Mouse (Mus musculus): ENCODE data around the gene Jmjd8. TPM values are rescaled to one million over a fixed set of nuclear protein-coding genes. Genes with fewer than 3 reads are reported as not detected.

Jmjd8 gene
- total RNA-seq (2023) = 26.5 TPM

GRCm38 (mm10) chr17:25828712-25829557, at the start of gene Jmjd8:
Gene Jmjd8 (plus strand): TSS chr17:25828867.

GRCm38 (mm10) chr17:25785281-25785745, 43.4 kb upstream of the Jmjd8 start, which contains the start of gene Haghl:
Gene Haghl (minus strand): TSS chr17:25785673.

GRCm38 (mm10) chr17:25786280-25786679, 42.4 kb upstream of the Jmjd8 start, which contains the start of gene Ccdc78:
Gene Ccdc78 (plus strand): TSS chr17:25786580.

GRCm38 (mm10) chr17:25792615-25793014, 36.1 kb upstream of the Jmjd8 start, which contains the start of gene Fam173a:
Gene Fam173a (minus strand): TSS chr17:25792901.

DNA sequence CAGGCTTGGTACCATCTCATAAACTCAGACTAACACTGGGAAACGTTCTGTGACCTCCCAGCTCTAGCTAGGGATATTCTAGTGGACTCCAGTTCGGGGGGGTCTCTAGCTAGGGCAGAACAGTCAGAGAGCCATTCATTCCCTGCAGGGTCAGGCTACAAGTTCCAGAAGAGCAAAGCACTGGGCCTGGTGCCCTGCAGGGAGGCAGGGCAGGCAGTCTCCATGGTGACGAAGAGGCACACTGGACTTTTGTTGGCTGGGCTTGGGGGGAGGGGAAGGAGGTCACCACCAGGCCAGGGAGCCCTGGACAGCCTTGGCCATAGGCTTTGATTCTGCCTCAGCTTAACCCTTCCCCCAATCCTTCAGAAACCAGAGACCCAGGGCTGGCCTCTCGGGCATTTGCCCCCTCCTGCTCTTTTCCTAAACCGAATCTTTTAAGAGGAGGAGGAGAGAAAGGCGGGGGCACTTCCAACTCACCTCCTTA, 33.0 kb upstream of the Jmjd8 start, which contains the start of gene AC134908.4:
Gene AC134908.4, minus strand, starts transcription at position 51 of the 484 bp plus-strand sequence.

GRCm38 (mm10) chr17:25796951-25797369, 31.7 kb upstream of the Jmjd8 start, which contains the start of gene Metrn:
Gene Metrn (minus strand): TSS chr17:25797136.

GRCm38 (mm10) chr17:25808789-25809605, 19.7 kb upstream of the Jmjd8 start, which contains the start of gene Fbxl16:
Gene Fbxl16 (plus strand): TSS chr17:25809085.

GRCm38 (mm10) chr17:25823452-25823851, 5.2 kb upstream of the Jmjd8 start, which contains the start of gene Wdr24:
Gene Wdr24 (plus strand): TSS chr17:25823627.

GRCm38 (mm10) chr17:25833291-25833663, 4.6 kb downstream of the Jmjd8 start, which contains the start of gene Stub1:
Gene Stub1 (minus strand): TSS chr17:25833404.

DNA sequence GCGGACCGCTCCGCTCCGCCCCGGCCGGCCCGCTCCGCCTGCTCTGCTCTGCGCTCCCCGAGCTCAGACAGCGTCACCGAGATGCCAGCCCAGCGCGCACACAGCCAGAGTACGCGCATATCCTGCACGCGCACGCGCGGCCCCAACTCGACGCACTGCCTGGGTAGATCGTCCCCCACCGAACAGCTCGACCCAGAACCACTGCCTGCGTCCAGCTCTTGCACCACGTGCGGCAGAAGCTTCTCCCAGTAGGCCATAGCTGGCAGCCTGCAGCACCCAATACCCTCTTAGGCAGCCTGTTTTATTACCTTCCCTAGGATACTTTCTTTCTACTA, 8.4 kb downstream of the Jmjd8 start, which contains the start of gene Rhbdl1:
Gene Rhbdl1, minus strand, starts transcription at position 220 of the 335 bp plus-strand sequence.

GRCm38 (mm10) chr17:25841117-25841880, 12.6 kb downstream of the Jmjd8 start, which contains the start of gene Gm20683:
Gene Gm20683 (minus strand): TSS chr17:25841763.

GRCm38 (mm10) chr17:25844396-25844901, 15.8 kb downstream of the Jmjd8 start, which contains the start of gene Rhot2:
Gene Rhot2 (minus strand): TSS chr17:25844851.

DNA sequence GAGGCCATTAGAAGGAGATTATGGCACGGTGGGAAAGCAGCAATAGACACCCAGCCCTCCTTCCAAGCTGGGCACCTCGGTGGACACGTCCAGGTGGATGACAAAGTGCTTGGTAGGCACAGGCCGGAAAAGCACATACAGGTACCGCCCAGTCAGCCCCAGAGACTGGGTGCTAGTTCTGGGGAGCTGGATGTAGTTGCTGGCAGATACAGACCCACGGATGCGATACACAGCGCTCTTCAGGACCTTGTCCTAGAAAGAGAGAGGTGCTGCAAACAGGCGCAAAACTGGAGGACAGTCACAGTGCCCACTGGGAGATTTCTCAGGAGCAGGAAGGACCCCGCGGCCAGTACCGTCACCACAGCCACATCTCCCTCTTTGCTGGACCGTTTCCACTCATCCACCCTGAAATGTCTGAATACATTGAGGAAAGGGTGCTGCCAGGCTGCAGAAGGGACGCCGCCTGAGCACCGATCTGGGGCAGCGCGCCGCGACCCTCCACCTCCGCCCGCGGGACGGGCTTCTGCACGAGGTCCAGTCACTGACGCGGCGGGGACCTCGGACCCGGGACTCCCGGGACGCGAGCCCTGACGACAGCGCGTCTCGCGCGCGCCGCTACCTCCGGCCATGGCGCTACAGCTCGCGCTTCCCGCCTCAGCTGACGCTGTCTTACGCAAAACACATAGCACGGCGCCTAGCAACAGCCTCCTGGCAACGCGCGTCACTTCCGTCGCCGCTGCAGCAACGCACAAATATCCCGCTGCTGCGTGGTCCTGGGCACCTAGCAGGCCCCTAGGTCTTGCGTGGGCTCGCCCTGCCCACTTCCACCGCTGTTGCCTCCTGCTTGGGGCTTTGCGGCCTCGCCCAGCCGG, 32.4 kb downstream of the Jmjd8 start, which contains the start of gene Wdr90:
Gene Wdr90, minus strand, starts transcription at position 670 of the 872 bp plus-strand sequence.

GRCm38 (mm10) chr17:25868601-25869191, 40.0 kb downstream of the Jmjd8 start, which contains the start of gene Mcrip2:
Gene Mcrip2 (minus strand): TSS chr17:25868764.

DNA sequence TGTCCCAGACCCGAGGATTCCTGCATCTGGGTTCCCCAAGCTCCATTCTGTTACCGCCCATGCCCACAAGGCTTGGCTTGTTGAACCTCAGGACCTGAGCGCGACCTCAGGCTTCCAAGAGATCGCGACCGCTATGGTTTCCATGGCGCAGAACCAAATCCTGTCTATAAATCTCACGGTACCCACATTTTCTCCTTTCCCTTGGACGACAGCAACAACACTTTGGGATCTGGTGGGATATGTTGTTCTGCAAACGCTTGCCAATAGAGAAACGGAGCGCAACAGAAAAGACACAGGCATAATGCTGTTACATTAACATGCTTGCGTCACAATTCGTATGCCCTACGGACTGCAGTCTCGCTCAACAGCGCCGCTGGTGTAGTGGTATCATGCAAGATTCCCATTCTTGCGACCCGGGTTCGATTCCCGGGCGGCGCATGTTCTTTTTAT, 46.1 kb downstream of the Jmjd8 start, which contains the start of gene Mettl26:
Gene Mettl26, plus strand, starts transcription at position 354 of the 450 bp plus-strand sequence.

DNA sequence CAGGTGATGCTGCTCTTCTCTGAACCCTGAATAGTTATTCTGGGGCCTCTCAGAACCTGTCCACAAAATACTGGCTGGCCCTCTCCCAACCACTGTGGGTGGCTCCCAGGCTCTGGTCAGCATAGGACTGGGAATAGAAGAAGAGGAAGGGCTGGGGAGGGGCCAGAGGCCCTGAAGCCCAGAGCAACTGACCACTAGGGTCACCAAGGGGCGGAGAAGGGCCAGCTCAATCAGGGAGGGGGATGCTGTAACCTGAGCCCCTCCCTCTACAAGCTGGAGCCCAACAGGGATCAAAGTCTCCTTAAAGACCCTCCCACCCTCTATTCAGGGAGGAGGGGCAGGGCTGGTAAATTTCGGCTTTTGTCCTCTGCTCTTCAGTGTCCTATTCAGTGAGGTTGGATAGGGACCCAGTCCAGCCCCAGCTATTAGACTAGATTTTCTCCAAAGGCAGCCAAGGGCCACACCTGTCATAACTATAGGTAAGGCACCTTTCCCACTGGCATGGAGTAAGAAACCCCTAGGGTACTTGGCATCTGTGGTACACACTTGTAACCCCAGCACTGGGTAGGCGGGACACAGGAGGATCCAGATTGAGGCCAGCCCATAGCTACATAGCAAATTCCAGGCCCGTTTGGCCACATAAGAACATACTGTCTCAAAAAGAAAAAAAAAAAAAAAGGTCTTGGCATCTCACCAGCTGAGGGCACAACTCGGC, 51.7 kb downstream of the Jmjd8 start, which contains the start of gene Wfikkn1:
Gene Wfikkn1, minus strand, starts transcription at position 663 of the 715 bp plus-strand sequence.

Measured in CD4-positive naive resting alpha-beta T cell, adult 76 days (primary cell).